Mouse (Mus musculus) midbrain, embryonic 15.5 days (tissue): ENCODE measurements around the gene Mknk1. TPM values are rescaled to one million over a fixed set of nuclear protein-coding genes. Genes with fewer than 3 reads are reported as not detected.
A peak's percentile ranks its signal among the peaks of the same experiment; 100 is the strongest.

Experiments
- ATAC-seq: fragments of 200-750 bp; cut with Nextera tagmentation; replicated peaks from 2 replicates; pipeline ENCODE4 v1.8.0; 2017; ENCODE audit warnings: moderate TSS enrichment
- H3K27ac ChIP-seq: fragments of 300-500 bp; sonication (generic); 2 replicates; pipeline ENCODE4 v1.5.1; 2015; ENCODE audit warnings: mild to moderate bottlenecking, inconsistent platforms
- H3K27me3 ChIP-seq: fragments of 300-500 bp; sonication (generic); replicated peaks from 2 replicates; pipeline ENCODE4 v1.6.1; 2015; ENCODE audit warnings: inconsistent platforms
- H3K36me3 ChIP-seq: fragments of 300-500 bp; sonication (generic); replicated peaks from 2 replicates; pipeline ENCODE4 v1.6.1; 2015; ENCODE audit warnings: inconsistent platforms
- H3K4me1 ChIP-seq: fragments of 300-500 bp; sonication (generic); 2 replicates; pipeline ENCODE4 v1.6.1; 2015; ENCODE audit warnings: inconsistent platforms
- H3K4me2 ChIP-seq: fragments of 300-500 bp; sonication (generic); 2 replicates; pipeline ENCODE4 v1.6.1; 2015; ENCODE audit warnings: inconsistent platforms, mild to moderate bottlenecking, moderate library complexity
- H3K4me3 ChIP-seq: fragments of 300-500 bp; sonication (generic); 2 replicates; pipeline ENCODE4 v1.5.1; 2015; ENCODE audit warnings: mild to moderate bottlenecking, inconsistent platforms
- H3K9ac ChIP-seq: fragments of 300-500 bp; sonication (generic); 2 replicates; pipeline ENCODE4 v1.6.1; 2015; ENCODE audit warnings: mild to moderate bottlenecking, inconsistent platforms
- H3K9me3 ChIP-seq: fragments of 300-500 bp; sonication (generic); 2 replicates; pipeline ENCODE4 v1.6.1; 2016; ENCODE audit warnings: inconsistent platforms
- WGBS: fragments of 180-500 bp; shearing (Covaris S2); methylation state at CpG from one replicate; pipeline ENCODE4 v1.1.7; 2015; ENCODE audit warnings: mixed read lengths; 5-methylcytosine and 5-hydroxymethylcytosine counted together
- polyA plus RNA-seq: library from polyadenylated mRNA; unstranded; fragments of >200 nt; fragmentation: Nextera tagmentation; extraction: Ambion mirVana; gene quantifications from 2 replicates; pipeline ENCODE4 v1.2.1, GENCODE M21; 2015

Gene Mknk1
- polyA plus RNA-seq, 1 experiment from 2014 or later, result 27.5 TPM

DNA sequence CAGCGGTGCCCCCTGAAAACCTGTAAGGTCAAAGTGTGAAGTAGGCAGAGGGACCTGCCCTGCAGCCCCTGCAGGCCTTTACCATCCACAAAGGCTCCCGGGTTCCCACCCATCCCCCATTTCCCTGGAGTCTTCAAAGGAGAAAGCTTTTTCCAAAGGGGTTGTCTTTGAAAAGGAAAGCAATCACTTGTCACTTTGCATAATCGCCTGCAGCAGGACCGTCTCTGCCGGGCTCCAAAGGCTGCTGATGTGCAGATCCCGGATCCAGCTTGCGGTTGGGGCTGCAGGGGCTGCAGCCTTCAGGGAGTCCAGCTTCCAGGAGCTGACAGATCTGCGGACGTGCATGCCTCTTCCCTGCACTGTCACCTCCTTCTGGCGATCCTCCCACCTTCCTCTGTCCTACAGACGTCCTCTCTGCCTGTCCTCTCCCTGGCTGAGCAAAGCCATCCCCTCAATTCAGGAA lies 39.2 kb downstream of the Mknk1 start:
- Histone ChIP-seq H3K9me3 (no peaks in the 10 kb centered on the region), H3K4me1 (peaks cover 51% of the 10 kb centered on the region), H3K27ac (peak overlapping the region; percentile 74), H3K4me3 (no peak overlapping the region), H3K27me3 (no peaks in the 10 kb centered on the region; the same call in 1 of the 2 replicates), H3K9ac (0 out of 2 replicates have a peak overlapping the region, but pooled peaks have one; percentile 4), H3K4me2 (peak overlapping the region; percentile 35), H3K36me3 (no peaks in the 10 kb centered on the region)
- WGBS, result 2% methylated on average over 11 of the region's 11 CpGs
- peak; percentile 46 for ATAC-seq

DNA sequence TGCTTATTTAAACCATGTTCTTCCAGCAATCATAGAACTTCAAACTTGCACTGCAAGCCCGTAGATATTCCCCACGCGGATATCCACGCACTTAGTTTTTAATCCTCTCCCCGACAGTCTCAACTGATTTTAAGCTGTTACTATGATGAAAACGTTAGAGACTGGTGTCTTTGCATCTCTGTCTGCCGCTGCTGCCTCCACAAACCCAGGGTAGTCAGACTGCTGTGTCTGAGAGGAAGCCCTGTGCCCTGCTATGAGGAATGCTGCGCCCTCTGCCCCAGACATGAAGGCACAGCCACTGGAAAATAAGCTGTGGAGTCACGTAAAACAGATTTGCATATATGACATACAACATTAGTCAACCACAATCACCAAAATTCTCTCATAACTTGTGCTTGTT lies 39.8 kb downstream of the Mknk1 start:
- Histone ChIP-seq H3K9ac (0 out of 2 replicates have a peak overlapping the region, but pooled peaks have one; percentile 4), H3K27ac (peak overlapping the region; percentile 74; the same call in 1 of the 2 replicates), H3K4me1 (peaks cover 51% of the 10 kb centered on the region), H3K36me3 (no peaks in the 10 kb centered on the region), H3K9me3 (no peaks in the 10 kb centered on the region), H3K4me2 (peak overlapping the region; percentile 35; the same call in 1 of the 2 replicates), H3K27me3 (no peaks in the 10 kb centered on the region; the same call in 1 of the 2 replicates), H3K4me3 (no peak overlapping the region)
- WGBS, result 16% methylated on average over 9 of the region's 9 CpGs
- ATAC-seq, result no peak

DNA sequence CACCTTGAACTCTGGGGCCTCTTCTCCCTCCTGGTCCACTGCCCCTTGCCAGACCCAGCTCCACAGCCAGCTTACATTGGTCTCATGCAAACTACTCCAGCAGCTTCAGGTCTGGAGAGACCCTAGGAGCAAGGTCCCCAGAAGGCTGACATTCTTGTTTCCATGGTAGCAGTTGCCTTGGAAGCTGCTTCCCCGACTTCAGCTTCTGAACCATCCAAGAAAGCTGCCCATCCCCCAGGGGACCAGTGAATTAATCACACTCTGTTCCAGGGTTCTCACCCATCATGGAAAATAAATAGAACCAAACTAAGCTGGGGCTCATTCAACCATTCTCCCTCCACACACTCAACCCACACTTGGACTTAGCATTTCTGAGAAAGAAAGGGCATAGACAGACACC lies 42.2 kb downstream of the Mknk1 start:
- Histone ChIP-seq H3K27me3 (no peaks in the 10 kb centered on the region; the same call in 1 of the 2 replicates), H3K27ac (peak overlapping the region; percentile 68), H3K9me3 (no peaks in the 10 kb centered on the region), H3K4me2 (peak overlapping the region; percentile 14; the same call in 1 of the 2 replicates), H3K9ac (no peak overlapping the region), H3K4me3 (no peak overlapping the region), H3K4me1 (peaks cover 57% of the 10 kb centered on the region), H3K36me3 (no peaks in the 10 kb centered on the region)
- WGBS, result 0% methylated on average over 1 of the region's 1 CpGs
- peak; percentile 59 for ATAC-seq

DNA sequence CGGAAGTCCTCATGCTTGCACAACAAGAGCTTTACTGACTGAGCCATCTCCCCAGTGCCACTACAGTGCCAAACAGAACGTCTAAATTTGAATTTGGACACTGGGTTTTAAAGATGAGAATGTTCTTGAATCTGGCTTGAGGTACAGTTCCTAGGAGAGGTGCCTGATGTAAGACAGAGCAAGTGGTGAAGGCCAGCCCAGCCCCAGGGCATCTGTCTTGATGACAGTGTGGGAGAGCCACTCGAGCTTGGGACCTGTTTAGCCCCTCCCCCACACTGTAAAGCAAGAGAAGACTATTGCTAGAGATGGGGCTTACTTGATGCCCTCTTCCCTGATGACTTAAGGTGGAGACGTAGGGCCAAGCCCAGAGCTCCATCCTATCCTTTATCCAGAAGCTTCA lies 43.2 kb downstream of the Mknk1 start:
- H3K4me3 ChIP-seq, result no peak overlapping the region
- H3K9ac ChIP-seq, result no peak overlapping the region
- H3K27me3 ChIP-seq, result no peaks in the 10 kb centered on the region
- WGBS, result 63% methylated on average over 4 of the region's 4 CpGs
- H3K4me1 ChIP-seq, result peaks cover 57% of the 10 kb centered on the region
- no peak overlapping the region for H3K27ac ChIP-seq
- no peak for ATAC-seq
- H3K36me3 ChIP-seq, result no peaks in the 10 kb centered on the region
- H3K4me2 ChIP-seq, result no peak overlapping the region
- H3K9me3 ChIP-seq, result no peaks in the 10 kb centered on the region

DNA sequence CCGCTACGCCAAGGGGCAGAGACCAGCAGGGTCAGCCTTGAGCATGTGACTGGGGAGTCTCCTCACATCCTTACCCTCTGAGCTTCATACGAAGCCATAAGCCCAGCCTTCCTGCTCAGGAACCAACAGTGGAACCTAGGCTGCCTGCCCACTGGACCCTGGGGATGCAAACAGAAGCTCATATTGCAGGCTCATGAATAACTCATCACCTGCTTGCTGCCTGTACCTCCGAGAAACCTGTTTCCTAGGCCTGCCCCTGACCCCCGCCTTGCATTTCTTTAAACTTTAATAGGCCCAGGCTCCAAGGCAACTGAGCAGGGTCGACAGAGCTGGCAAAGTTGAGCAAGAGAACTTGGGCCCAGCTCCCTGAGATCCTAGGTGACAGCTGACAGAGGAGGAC lies 45.0 kb downstream of the Mknk1 start, which contains the start of gene Kncn:
Gene Kncn, plus strand, starts transcription at position 379 of the 400 bp plus-strand sequence.
- 63% methylated on average over 6 of the region's 6 CpGs for WGBS
- Histone ChIP-seq H3K36me3 (no peaks in the 10 kb centered on the region), H3K9me3 (no peaks in the 10 kb centered on the region), H3K9ac (no peak within 1 kb of the TSS), H3K4me1 (peaks cover 39% of the 10 kb centered on the region), H3K27me3 (no peaks in the 10 kb centered on the region), H3K27ac (no peak within 1 kb of the TSS), H3K4me2 (no peak within 1 kb of the TSS), H3K4me3 (no peak within 1 kb of the TSS)
- ATAC-seq, result no peak

DNA sequence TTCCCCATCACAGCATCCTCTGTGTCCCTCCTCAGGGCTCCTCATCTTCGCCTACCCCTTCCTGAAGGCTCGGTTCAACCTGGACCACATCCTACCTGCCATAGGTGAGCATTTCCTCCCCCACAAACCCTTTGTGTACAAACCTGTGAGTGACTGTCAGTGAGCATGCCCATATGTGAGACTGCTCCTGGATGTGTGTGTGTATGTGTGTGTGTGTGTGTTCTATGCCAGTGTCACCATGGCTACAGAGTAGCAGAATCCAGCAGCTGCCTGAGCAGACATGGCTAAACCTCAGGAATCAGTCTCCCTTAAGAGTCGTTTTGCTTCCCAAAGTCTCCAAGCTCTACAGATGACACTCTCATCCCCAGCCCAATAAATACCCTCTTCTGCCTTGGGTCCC lies 46.8 kb downstream of the Mknk1 start:
- H3K4me1 ChIP-seq, result peaks cover 30% of the 10 kb centered on the region
- WGBS, result 74% methylated on average over 3 of the region's 3 CpGs
- peak; percentile 71 for ATAC-seq
- no peaks in the 10 kb centered on the region for H3K9me3 ChIP-seq
- no peak overlapping the region for H3K9ac ChIP-seq
- no peaks in the 10 kb centered on the region for H3K36me3 ChIP-seq
- peaks cover 9% of the 10 kb centered on the region for H3K27me3 ChIP-seq
- no peak overlapping the region for H3K4me2 ChIP-seq
- H3K4me3 ChIP-seq, result no peak overlapping the region
- H3K27ac ChIP-seq, result no peak overlapping the region

DNA sequence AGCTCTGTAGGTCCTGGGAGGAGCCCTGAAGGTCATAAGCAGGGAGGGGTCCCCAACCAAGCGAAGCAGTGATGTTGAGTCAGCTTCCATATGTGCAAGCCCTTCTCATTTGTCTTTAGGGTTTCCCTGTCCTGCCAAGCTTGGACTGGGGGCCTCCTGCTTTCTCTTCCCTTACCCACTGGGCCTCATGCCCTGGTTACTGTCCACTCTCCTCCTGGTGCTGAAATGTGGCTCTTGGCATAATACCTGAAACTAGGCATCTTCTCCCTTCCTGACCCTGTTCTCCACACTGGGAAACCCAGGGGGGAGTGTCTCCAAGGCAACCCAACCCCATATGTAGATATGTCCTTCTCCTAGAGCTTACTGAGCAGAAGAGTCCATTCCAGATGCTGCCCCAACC lies 47.9 kb downstream of the Mknk1 start:
- peaks cover 18% of the 10 kb centered on the region for H3K27me3 ChIP-seq
- H3K9ac ChIP-seq, result no peak overlapping the region
- no peaks in the 10 kb centered on the region for H3K36me3 ChIP-seq
- H3K4me2 ChIP-seq, result no peak overlapping the region
- H3K4me3 ChIP-seq, result no peak overlapping the region
- H3K4me1 ChIP-seq, result peaks cover 20% of the 10 kb centered on the region
- no peaks in the 10 kb centered on the region for H3K9me3 ChIP-seq
- no peak overlapping the region for H3K27ac ChIP-seq
- no peak for ATAC-seq
- WGBS, result 62% methylated on average over 1 of the region's 1 CpGs

DNA sequence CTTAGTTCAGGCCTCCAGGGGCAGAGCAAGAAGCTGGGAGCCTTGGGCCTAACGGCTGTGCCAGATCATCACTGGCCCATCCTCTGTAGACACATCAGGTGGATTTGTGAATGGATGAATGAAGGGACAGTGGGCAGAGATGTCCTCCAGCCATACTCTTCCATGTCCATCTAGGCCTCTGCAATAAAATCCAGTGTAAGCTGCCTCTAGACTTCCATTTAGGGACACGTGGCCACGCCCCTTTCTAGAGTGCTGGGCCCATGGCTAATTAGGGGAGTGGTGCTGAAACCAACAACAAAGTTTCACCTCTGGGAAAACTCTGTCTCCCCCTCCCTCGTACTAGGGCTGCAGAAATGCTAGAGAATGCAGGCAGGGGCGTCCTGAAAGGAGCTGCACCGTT lies 51.1 kb downstream of the Mknk1 start:
- H3K4me1 ChIP-seq, result peaks cover 15% of the 10 kb centered on the region
- 16% methylated on average over 6 of the region's 6 CpGs for WGBS
- peaks cover 27% of the 10 kb centered on the region for H3K27me3 ChIP-seq
- peak overlapping the region; percentile 32 for H3K4me3 ChIP-seq
- ATAC-seq, result 0 out of 2 replicates have a peak, but pooled peaks have one; percentile 4
- peak overlapping the region; percentile 63 for H3K4me2 ChIP-seq
- no peak overlapping the region for H3K27ac ChIP-seq
- H3K9me3 ChIP-seq, result no peaks in the 10 kb centered on the region
- H3K9ac ChIP-seq, result no peak overlapping the region
- H3K36me3 ChIP-seq, result no peaks in the 10 kb centered on the region

DNA sequence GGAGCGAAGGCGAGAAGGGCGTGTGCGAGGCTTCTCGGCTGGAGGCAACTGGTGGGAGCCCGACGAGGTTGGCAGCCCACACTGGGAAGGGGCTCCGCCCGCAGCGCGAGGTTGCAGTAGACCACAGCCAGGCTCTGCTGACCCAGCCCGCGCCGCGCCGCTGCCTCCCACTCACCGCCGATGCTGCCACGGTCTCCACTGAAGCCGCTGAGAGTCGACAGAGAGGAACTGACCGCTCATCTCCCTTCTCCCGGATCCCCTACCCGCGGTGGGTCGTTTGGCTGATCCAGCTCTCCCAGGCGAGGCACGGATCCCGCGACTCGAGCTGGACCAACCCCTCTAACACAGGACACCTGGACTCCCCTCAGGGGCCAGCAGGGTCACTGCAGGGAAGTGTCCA lies 51.6 kb downstream of the Mknk1 start, which contains the start of gene 6430628N08Rik:
Gene 6430628N08Rik, plus strand, starts transcription at position 113 of the 400 bp plus-strand sequence.
- WGBS, result 1% methylated on average over 31 of the region's 31 CpGs
- 0 out of 2 replicates have a peak, but pooled peaks have one; percentile 16 for ATAC-seq
- Histone ChIP-seq H3K9ac (0 out of 2 replicates have a peak within 1 kb of the TSS, but pooled peaks have one; percentile 32), H3K4me3 (peak within 1 kb of the TSS; percentile 32), H3K9me3 (no peaks in the 10 kb centered on the region), H3K36me3 (no peaks in the 10 kb centered on the region), H3K27me3 (peaks cover 31% of the 10 kb centered on the region), H3K4me1 (peaks cover 12% of the 10 kb centered on the region), H3K4me2 (peak within 1 kb of the TSS; percentile 63), H3K27ac (no peak within 1 kb of the TSS)

DNA sequence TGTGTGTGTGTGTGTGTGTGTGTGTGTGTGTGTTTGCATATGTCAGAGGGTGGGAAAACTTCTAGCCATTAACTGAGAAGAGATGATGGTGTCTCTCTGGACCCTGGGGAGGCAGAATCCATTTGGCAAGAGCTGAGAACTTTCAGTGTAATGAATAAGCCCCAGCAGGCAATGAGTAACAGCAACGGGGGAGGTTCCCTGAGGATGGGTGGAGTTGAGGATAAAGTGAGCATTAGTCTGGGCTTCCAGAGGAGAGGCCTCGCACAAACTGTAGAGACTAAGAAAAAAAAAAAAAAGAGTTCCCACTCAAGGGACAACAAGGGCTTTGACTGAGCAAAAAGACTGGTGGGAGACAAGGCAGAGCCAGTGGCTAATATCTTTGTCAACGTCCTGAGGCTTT lies 55.3 kb downstream of the Mknk1 start:
- no peak overlapping the region for H3K9ac ChIP-seq
- no peak overlapping the region for H3K4me3 ChIP-seq
- peaks cover 67% of the 10 kb centered on the region for H3K27me3 ChIP-seq
- H3K4me2 ChIP-seq, result no peak overlapping the region
- H3K9me3 ChIP-seq, result no peaks in the 10 kb centered on the region
- no peaks in the 10 kb centered on the region for H3K36me3 ChIP-seq
- no peak for ATAC-seq
- WGBS, result 11% methylated on average over 3 of the region's 3 CpGs
- H3K4me1 ChIP-seq, result peaks cover 17% of the 10 kb centered on the region
- H3K27ac ChIP-seq, result no peak overlapping the region

DNA sequence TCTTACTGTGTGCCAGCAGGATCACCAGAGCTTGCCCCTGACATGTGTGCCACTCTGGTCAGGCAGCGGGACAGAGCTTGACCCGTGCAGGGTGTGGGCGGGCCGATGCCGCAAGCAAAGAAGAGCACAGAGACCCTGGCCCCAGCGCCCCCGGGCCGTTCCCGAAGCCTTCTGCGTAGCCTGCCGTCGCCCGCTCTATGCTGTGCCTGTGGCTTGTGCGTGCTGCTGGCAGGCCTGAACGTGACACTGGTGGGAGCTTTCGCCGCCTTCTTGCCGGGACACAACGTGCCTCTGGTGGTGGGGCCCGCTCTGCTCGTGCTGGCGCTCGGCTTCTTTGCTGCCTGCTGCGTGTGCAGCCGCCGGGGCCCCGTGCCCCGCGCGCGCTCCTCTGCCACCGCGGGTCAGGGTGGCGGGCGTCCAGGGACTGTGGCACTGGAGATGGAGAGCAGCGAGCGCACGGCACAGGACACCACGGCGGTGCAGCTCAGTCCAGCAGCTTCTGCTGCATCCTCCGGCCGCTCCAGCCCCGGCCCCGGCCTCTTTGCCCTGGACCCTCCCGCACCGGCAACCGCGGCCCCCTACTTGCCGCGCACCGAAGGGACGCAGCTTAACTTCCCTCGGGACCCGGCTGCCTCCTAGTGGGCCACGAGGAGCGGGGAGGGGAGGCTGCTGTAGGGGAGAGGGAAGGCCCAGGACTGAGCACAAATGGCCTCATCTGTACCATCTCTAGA lies 59.1 kb downstream of the Mknk1 start:
- H3K4me1 ChIP-seq, result peaks cover 7% of the 10 kb centered on the region
- no peak overlapping the region for H3K27ac ChIP-seq
- H3K36me3 ChIP-seq, result no peaks in the 10 kb centered on the region
- peak overlapping the region; percentile 41 for H3K4me3 ChIP-seq
- no peaks in the 10 kb centered on the region for H3K9me3 ChIP-seq
- peak overlapping the region; percentile 37 for H3K9ac ChIP-seq
- peak overlapping the region; percentile 82 for H3K4me2 ChIP-seq
- 1% methylated on average over 56 of the region's 56 CpGs for WGBS
- H3K27me3 ChIP-seq, result peaks cover 66% of the 10 kb centered on the region
- ATAC-seq, result peak; percentile 62

DNA sequence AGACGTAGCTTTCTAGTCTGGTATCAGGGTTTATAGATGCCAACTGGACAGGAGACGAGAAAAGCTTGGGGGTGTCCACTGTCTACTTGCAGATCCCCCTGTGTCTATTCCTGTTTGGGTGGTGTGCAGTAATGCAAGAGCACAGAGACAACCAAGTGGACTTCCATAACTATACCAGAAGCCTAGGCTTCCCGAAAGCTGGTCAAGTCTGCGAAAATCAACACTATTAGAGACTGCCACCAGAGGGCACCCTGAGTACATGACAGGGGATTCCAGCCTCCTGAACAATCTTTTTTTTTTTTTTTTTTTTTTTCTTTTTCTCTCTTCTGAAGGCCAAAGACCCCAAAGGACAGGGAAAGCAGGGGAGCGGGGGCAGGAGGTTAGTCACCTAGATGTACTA lies 63.8 kb downstream of the Mknk1 start:
- peaks cover 21% of the 10 kb centered on the region for H3K4me1 ChIP-seq
- no peak overlapping the region for H3K27ac ChIP-seq
- no peak overlapping the region for H3K4me2 ChIP-seq
- no peaks in the 10 kb centered on the region for H3K9me3 ChIP-seq
- no peak overlapping the region for H3K9ac ChIP-seq
- H3K36me3 ChIP-seq, result no peaks in the 10 kb centered on the region
- 19% methylated on average over 5 of the region's 5 CpGs for WGBS
- H3K27me3 ChIP-seq, result peaks cover 66% of the 10 kb centered on the region
- no peak overlapping the region for H3K4me3 ChIP-seq
- ATAC-seq, result 0 out of 2 replicates have a peak, but pooled peaks have one; percentile 5
